Mouse (Mus musculus): ENCODE data around the gene Tmem132d. TPM values are rescaled to one million over a fixed set of nuclear protein-coding genes. Genes with fewer than 3 reads are reported as not detected.
A peak's percentile ranks its signal among the peaks of the same experiment; 100 is the strongest.

The Tmem132d gene
- polyA plus RNA-seq, 1 experiment from 2014 or later = 0.56 TPM

- H3K4me2 ChIP-seq (ENCODE audit: low read depth, low read length) = no peak overlapping the region
- no peaks in the 10 kb centered on the region for H3K9me3 ChIP-seq (replicated peaks; ENCODE audit: control insufficient read depth, low read length)
- 35% methylated on average over 9 of the region's 9 CpGs for WGBS
- peaks cover 40% of the 10 kb centered on the region for H3K27me3 ChIP-seq (ENCODE audit: control insufficient read depth, insufficient read depth, low read length)
- ATAC-seq (replicated peaks; ENCODE audit: insufficient number of reproducible peaks, low FRiP score, low TSS enrichment, low read depth) = no peak
- H3K4me3 ChIP-seq (ENCODE audit: low read depth, low read length) = no peak overlapping the region
- H3K4me1 ChIP-seq (ENCODE audit: control insufficient read depth, insufficient read depth, low read length) = no peaks in the 10 kb centered on the region
- H3K36me3 ChIP-seq (replicated peaks; ENCODE audit: control insufficient read depth, insufficient read depth, low read depth, low read length) = no peaks in the 10 kb centered on the region
- no peak for DNase-seq (ENCODE audit: low spot score)
- no peak overlapping the region for H3K9ac ChIP-seq (replicated peaks; ENCODE audit: low read length)
- H3K27ac ChIP-seq (replicated peaks; ENCODE audit: low read depth, low read length) = no peak overlapping the region
Observed at GRCm38 (mm10) chr5:128433786-128434185, 909 bp upstream of the Tmem132d start.

- WGBS = 2% methylated on average over 33 of the region's 37 CpGs
- H3K9me3 ChIP-seq (replicated peaks; ENCODE audit: control insufficient read depth, low read length) = no peaks in the 10 kb centered on the region
- H3K4me1 ChIP-seq (ENCODE audit: control insufficient read depth, insufficient read depth, low read length) = no peaks in the 10 kb centered on the region
- peak overlapping the region; percentile 48 for H3K4me3 ChIP-seq (ENCODE audit: low read depth, low read length)
- DNase-seq (ENCODE audit: low spot score) = no peak
- ATAC-seq (replicated peaks; ENCODE audit: insufficient number of reproducible peaks, low FRiP score, low TSS enrichment, low read depth) = no peak
- H3K27ac ChIP-seq (replicated peaks; ENCODE audit: low read depth, low read length) = no peak overlapping the region
- H3K27me3 ChIP-seq (ENCODE audit: control insufficient read depth, insufficient read depth, low read length) = peaks cover 40% of the 10 kb centered on the region
- no peaks in the 10 kb centered on the region for H3K36me3 ChIP-seq (replicated peaks; ENCODE audit: control insufficient read depth, insufficient read depth, low read depth, low read length)
- peak overlapping the region; percentile 41 for H3K9ac ChIP-seq (replicated peaks; ENCODE audit: low read length)
- peak overlapping the region; percentile 90 for H3K4me2 ChIP-seq (ENCODE audit: low read depth, low read length)
Observed at GRCm38 (mm10) chr5:128432422-128432821, 455 bp downstream of the Tmem132d start.

- Histone ChIP-seq H3K27ac (replicated peaks; ENCODE audit: low read depth, low read length) (no peak overlapping the region), H3K4me3 (ENCODE audit: low read depth, low read length) (no peak overlapping the region), H3K9me3 (replicated peaks; ENCODE audit: control insufficient read depth, low read length) (no peaks in the 10 kb centered on the region), H3K36me3 (replicated peaks; ENCODE audit: control insufficient read depth, insufficient read depth, low read depth, low read length) (no peaks in the 10 kb centered on the region), H3K4me2 (ENCODE audit: low read depth, low read length) (no peak overlapping the region), H3K27me3 (ENCODE audit: control insufficient read depth, insufficient read depth, low read length) (no peaks in the 10 kb centered on the region), H3K9ac (replicated peaks; ENCODE audit: low read length) (no peak overlapping the region), H3K4me1 (ENCODE audit: control insufficient read depth, insufficient read depth, low read length) (no peaks in the 10 kb centered on the region)
- ATAC-seq (replicated peaks; ENCODE audit: insufficient number of reproducible peaks, low FRiP score, low TSS enrichment, low read depth) (no peak), DNase-seq (ENCODE audit: low spot score) (no peak)
- 81% methylated on average over 4 of the region's 4 CpGs for WGBS
Observed at GRCm38 (mm10) chr5:128424636-128425035, 8.2 kb downstream of the Tmem132d start.

GRCm38 (mm10) chr5:128424213-128424612 is 8.7 kb downstream of the Tmem132d start:
- Histone ChIP-seq H3K4me3 (ENCODE audit: low read depth, low read length) (no peak overlapping the region), H3K9ac (replicated peaks; ENCODE audit: low read length) (no peak overlapping the region), H3K27ac (replicated peaks; ENCODE audit: low read depth, low read length) (no peak overlapping the region), H3K4me2 (ENCODE audit: low read depth, low read length) (no peak overlapping the region), H3K36me3 (replicated peaks; ENCODE audit: control insufficient read depth, insufficient read depth, low read depth, low read length) (no peaks in the 10 kb centered on the region), H3K9me3 (replicated peaks; ENCODE audit: control insufficient read depth, low read length) (no peaks in the 10 kb centered on the region), H3K27me3 (ENCODE audit: control insufficient read depth, insufficient read depth, low read length) (no peaks in the 10 kb centered on the region), H3K4me1 (ENCODE audit: control insufficient read depth, insufficient read depth, low read length) (no peaks in the 10 kb centered on the region)
- 87% methylated on average over 2 of the region's 2 CpGs for WGBS
- DNase-seq (ENCODE audit: low spot score) = no peak
- no peak for ATAC-seq (replicated peaks; ENCODE audit: insufficient number of reproducible peaks, low FRiP score, low TSS enrichment, low read depth)

GRCm38 (mm10) chr5:128422090-128422489 is 10.8 kb downstream of the Tmem132d start:
- Histone ChIP-seq H3K9me3 (replicated peaks; ENCODE audit: control insufficient read depth, low read length) (no peaks in the 10 kb centered on the region), H3K4me1 (ENCODE audit: control insufficient read depth, insufficient read depth, low read length) (no peaks in the 10 kb centered on the region), H3K4me2 (ENCODE audit: low read depth, low read length) (no peak overlapping the region), H3K27me3 (ENCODE audit: control insufficient read depth, insufficient read depth, low read length) (no peaks in the 10 kb centered on the region), H3K36me3 (replicated peaks; ENCODE audit: control insufficient read depth, insufficient read depth, low read depth, low read length) (no peaks in the 10 kb centered on the region), H3K9ac (replicated peaks; ENCODE audit: low read length) (no peak overlapping the region), H3K27ac (replicated peaks; ENCODE audit: low read depth, low read length) (no peak overlapping the region), H3K4me3 (ENCODE audit: low read depth, low read length) (no peak overlapping the region)
- no peak for DNase-seq (ENCODE audit: low spot score)
- no peak for ATAC-seq (replicated peaks; ENCODE audit: insufficient number of reproducible peaks, low FRiP score, low TSS enrichment, low read depth)
- 91% methylated on average over 2 of the region's 2 CpGs for WGBS

- no peak for DNase-seq (ENCODE audit: low spot score)
- no peak overlapping the region for H3K4me3 ChIP-seq (ENCODE audit: low read depth, low read length)
- 60% methylated on average over 11 of the region's 11 CpGs for WGBS
- no peak overlapping the region for H3K27ac ChIP-seq (replicated peaks; ENCODE audit: low read depth, low read length)
- H3K4me2 ChIP-seq (ENCODE audit: low read depth, low read length) = no peak overlapping the region
- H3K9ac ChIP-seq (replicated peaks; ENCODE audit: low read length) = no peak overlapping the region
- H3K36me3 ChIP-seq (replicated peaks; ENCODE audit: control insufficient read depth, insufficient read depth, low read depth, low read length) = no peaks in the 10 kb centered on the region
- ATAC-seq (replicated peaks; ENCODE audit: insufficient number of reproducible peaks, low FRiP score, low TSS enrichment, low read depth) = no peak
- H3K4me1 ChIP-seq (ENCODE audit: control insufficient read depth, insufficient read depth, low read length) = no peaks in the 10 kb centered on the region
- H3K27me3 ChIP-seq (ENCODE audit: control insufficient read depth, insufficient read depth, low read length) = no peaks in the 10 kb centered on the region
- no peaks in the 10 kb centered on the region for H3K9me3 ChIP-seq (replicated peaks; ENCODE audit: control insufficient read depth, low read length)
Observed at GRCm38 (mm10) chr5:128418149-128418710, 14.6 kb downstream of the Tmem132d start.

- Histone ChIP-seq H3K27ac (replicated peaks; ENCODE audit: low read depth, low read length) (no peak overlapping the region), H3K27me3 (ENCODE audit: control insufficient read depth, insufficient read depth, low read length) (no peaks in the 10 kb centered on the region), H3K36me3 (replicated peaks; ENCODE audit: control insufficient read depth, insufficient read depth, low read depth, low read length) (no peaks in the 10 kb centered on the region), H3K9me3 (replicated peaks; ENCODE audit: control insufficient read depth, low read length) (no peaks in the 10 kb centered on the region), H3K4me3 (ENCODE audit: low read depth, low read length) (no peak overlapping the region), H3K9ac (replicated peaks; ENCODE audit: low read length) (no peak overlapping the region), H3K4me1 (ENCODE audit: control insufficient read depth, insufficient read depth, low read length) (no peaks in the 10 kb centered on the region), H3K4me2 (ENCODE audit: low read depth, low read length) (no peak overlapping the region)
- WGBS = 73% methylated on average over 8 of the region's 8 CpGs
- ATAC-seq (replicated peaks; ENCODE audit: insufficient number of reproducible peaks, low FRiP score, low TSS enrichment, low read depth) = no peak
- DNase-seq (ENCODE audit: low spot score) = no peak
Observed at GRCm38 (mm10) chr5:128414056-128414455, 18.8 kb downstream of the Tmem132d start.

GRCm38 (mm10) chr5:128412306-128412705 is 20.6 kb downstream of the Tmem132d start:
- no peak for ATAC-seq (replicated peaks; ENCODE audit: insufficient number of reproducible peaks, low FRiP score, low TSS enrichment, low read depth)

More at GRCm38 (mm10) chr5:128412306-128412705, 20.6 kb downstream of the Tmem132d start:
- no peaks in the 10 kb centered on the region for H3K4me1 ChIP-seq (ENCODE audit: control insufficient read depth, insufficient read depth, low read length)
- no peak overlapping the region for H3K27ac ChIP-seq (replicated peaks; ENCODE audit: low read depth, low read length)
- no peaks in the 10 kb centered on the region for H3K27me3 ChIP-seq (ENCODE audit: control insufficient read depth, insufficient read depth, low read length)
- H3K36me3 ChIP-seq (replicated peaks; ENCODE audit: control insufficient read depth, insufficient read depth, low read depth, low read length) = no peaks in the 10 kb centered on the region
- DNase-seq (ENCODE audit: low spot score) = no peak
- no peak overlapping the region for H3K4me2 ChIP-seq (ENCODE audit: low read depth, low read length)
- no peak overlapping the region for H3K4me3 ChIP-seq (ENCODE audit: low read depth, low read length)
- 70% methylated on average over 6 of the region's 6 CpGs for WGBS
- H3K9me3 ChIP-seq (replicated peaks; ENCODE audit: control insufficient read depth, low read length) = no peaks in the 10 kb centered on the region
- no peak overlapping the region for H3K9ac ChIP-seq (replicated peaks; ENCODE audit: low read length)
